Mouse (Mus musculus) CH12.LX (cell line): ENCODE measurements around the gene Rab10. TPM values are rescaled to one million over a fixed set of nuclear protein-coding genes. Genes with fewer than 3 reads are reported as not detected.

Experiments used
- DNase-seq: peaks from one replicate; pipeline ENCODE4 v3.0.0-alpha.2; 2013; ENCODE audit errors: extremely low read depth
- H3K27ac ChIP-seq: 2 replicates; pipeline ENCODE4 v1.5.1; 2012; ENCODE audit warnings: low read depth, mild to moderate bottlenecking, control low read depth, moderate library complexity; ENCODE audit not compliant: insufficient read depth
- H3K27me3 ChIP-seq: replicated peaks from 2 replicates; pipeline ENCODE3; 2012; ENCODE audit warnings: inconsistent platforms
- H3K36me3 ChIP-seq, 2 experiments: replicated peaks in 1 of 2; 2 replicates each; pipeline versions ENCODE3 to v1.6.1; 2012; ENCODE audit warnings: inconsistent platforms in 1 of 2, low read length in 1 of 2, mild to moderate bottlenecking in 1 of 2, mixed read lengths in 1 of 2, moderate library complexity in 1 of 2; ENCODE audit not compliant: control insufficient read depth in 1 of 2, insufficient read depth in 1 of 2
- H3K4me1 ChIP-seq, 2 experiments: 2 replicates each; pipeline ENCODE4 v1.6.1; 2012; ENCODE audit warnings: inconsistent platforms in 1 of 2, moderate library complexity in 1 of 2; ENCODE audit not compliant: insufficient read depth in 2 of 2, control insufficient read depth in 1 of 2
- H3K4me2 ChIP-seq: 2 replicates; pipeline ENCODE4 v1.6.1; 2012; ENCODE audit warnings: low read depth, mild to moderate bottlenecking, control low read depth; ENCODE audit not compliant: poor library complexity, insufficient read depth, severe bottlenecking
- H3K4me3 ChIP-seq, 3 experiments: fragments of 150-350 bp in 1 of 3; sonication (generic) in 1 of 3; replicated peaks in 1 of 3; 2 replicates each; pipeline versions ENCODE3 to v1.5.1; 2011 to 2012; ENCODE audit warnings: low read depth in 2 of 3, low read length in 2 of 3, mild to moderate bottlenecking in 2 of 3, moderate library complexity in 2 of 3, control low read depth in 1 of 3, improper control_type of control experiment in 1 of 3, inconsistent platforms in 1 of 3, mixed read lengths in 1 of 3; ENCODE audit not compliant: poor library complexity in 1 of 3
- H3K79me2 ChIP-seq: replicated peaks from 2 replicates; pipeline ENCODE4 v1.6.1; 2012; ENCODE audit warnings: mild to moderate bottlenecking, moderate library complexity; ENCODE audit not compliant: control insufficient read depth, poor library complexity, insufficient read depth, severe bottlenecking; ENCODE audit errors: extremely low read depth
- H3K9ac ChIP-seq: 2 replicates; pipeline ENCODE4 v1.6.1; 2012; ENCODE audit warnings: low read depth, mild to moderate bottlenecking, control low read depth, moderate library complexity; ENCODE audit not compliant: insufficient read depth
- H3K9me3 ChIP-seq: replicated peaks from 2 replicates; pipeline ENCODE3; 2012; ENCODE audit warnings: low read length, inconsistent platforms, mixed read lengths
- BHLHE40 ChIP-seq: IDR thresholded peaks from 2 replicates; pipeline ENCODE4 v1.6.1; 2011; ENCODE audit warnings: mild to moderate bottlenecking, low read depth, low read length, improper control_type of control experiment
- CHD2 ChIP-seq: IDR thresholded peaks from 2 replicates; pipeline ENCODE4 v1.6.1; 2011; ENCODE audit warnings: low read length, improper control_type of control experiment
- CTCF ChIP-seq, 2 experiments: IDR thresholded peaks in 1 of 2; conservative IDR thresholded peaks in 1 of 2; 2 replicates each; pipeline ENCODE4 v1.5.1; 2011 to 2012; ENCODE audit warnings: low read depth in 2 of 2, low read length in 2 of 2, improper control_type of control experiment in 1 of 2, inconsistent platforms in 1 of 2, mild to moderate bottlenecking in 1 of 2, moderate library complexity in 1 of 2
- ELF1 ChIP-seq: IDR thresholded peaks from 2 replicates; pipeline ENCODE4 v1.6.1; 2014; ENCODE audit warnings: low read depth, mild to moderate bottlenecking, inconsistent platforms, low read length, improper control_type of control experiment
- EP300 ChIP-seq: IDR thresholded peaks from 2 replicates; pipeline ENCODE4 v1.6.1; 2011; ENCODE audit warnings: low read length, improper control_type of control experiment
- ETS1 ChIP-seq: conservative IDR thresholded peaks from 2 replicates; pipeline ENCODE4 v1.6.1; 2012; ENCODE audit warnings: low read depth, mild to moderate bottlenecking, inconsistent platforms, low read length, improper control_type of control experiment, moderate library complexity
- HCFC1 ChIP-seq: IDR thresholded peaks from 2 replicates; pipeline ENCODE4 v1.6.1; 2012; ENCODE audit warnings: low read depth, mild to moderate bottlenecking, inconsistent platforms, low read length, improper control_type of control experiment
- IRF4 ChIP-seq: IDR thresholded peaks from 2 replicates; pipeline ENCODE4 v1.6.1; 2014; ENCODE audit warnings: low read depth, mild to moderate bottlenecking, inconsistent platforms, low read length, improper control_type of control experiment
- JUN ChIP-seq: IDR thresholded peaks from 2 replicates; pipeline ENCODE4 v1.6.1; 2011; ENCODE audit warnings: low read depth, mild to moderate bottlenecking, low read length, improper control_type of control experiment, moderate library complexity; ENCODE audit not compliant: insufficient read depth
- JUND ChIP-seq: conservative IDR thresholded peaks from 2 replicates; pipeline ENCODE4 v1.6.1; 2011; ENCODE audit warnings: low read depth, low read length, improper control_type of control experiment
- MAX ChIP-seq: IDR thresholded peaks from 2 replicates; pipeline ENCODE4 v1.6.1; 2011; ENCODE audit warnings: low read length, improper control_type of control experiment
- MAZ ChIP-seq: IDR thresholded peaks from 2 replicates; pipeline ENCODE4 v1.6.1; 2012; ENCODE audit warnings: low read depth, mild to moderate bottlenecking, inconsistent platforms, low read length, improper control_type of control experiment, moderate library complexity
- MXI1 ChIP-seq: IDR thresholded peaks from 2 replicates; pipeline ENCODE4 v1.6.1; 2011; ENCODE audit warnings: mild to moderate bottlenecking, low read depth, low read length, improper control_type of control experiment
- NELFE ChIP-seq: IDR thresholded peaks from 2 replicates; pipeline ENCODE4 v1.6.1; 2011; ENCODE audit warnings: low read depth, low read length, improper control_type of control experiment
- NRF1 ChIP-seq: IDR thresholded peaks from 2 replicates; pipeline ENCODE4 v1.6.1; 2014; ENCODE audit warnings: low read depth, mild to moderate bottlenecking, inconsistent platforms, low read length, improper control_type of control experiment, moderate library complexity
- PAX5 ChIP-seq: IDR thresholded peaks from 2 replicates; pipeline ENCODE4 v1.6.1; 2012; ENCODE audit warnings: low read length, inconsistent platforms, mixed read lengths
- RCOR1 ChIP-seq: conservative IDR thresholded peaks from 2 replicates; pipeline ENCODE4 v1.6.1; 2012; ENCODE audit warnings: low read depth, mild to moderate bottlenecking, inconsistent platforms, low read length, improper control_type of control experiment
- TBP ChIP-seq: conservative IDR thresholded peaks from 2 replicates; pipeline ENCODE4 v1.6.1; 2011; ENCODE audit warnings: low read depth, low read length, improper control_type of control experiment
- UBTF ChIP-seq: IDR thresholded peaks from 2 replicates; pipeline ENCODE4 v1.6.1; 2012; ENCODE audit warnings: low read depth, mild to moderate bottlenecking, inconsistent platforms, low read length, improper control_type of control experiment, moderate library complexity
- USF1 ChIP-seq: IDR thresholded peaks from 2 replicates; pipeline ENCODE4 v1.6.1; 2014; ENCODE audit warnings: low read depth, mild to moderate bottlenecking, inconsistent platforms, low read length, improper control_type of control experiment
- ZC3H11A ChIP-seq: IDR thresholded peaks from 2 replicates; pipeline ENCODE4 v1.6.1; 2012; ENCODE audit warnings: low read depth, mild to moderate bottlenecking, inconsistent platforms, low read length, improper control_type of control experiment
- ZKSCAN1 ChIP-seq: IDR thresholded peaks from 2 replicates; pipeline ENCODE4 v1.6.1; 2012; ENCODE audit warnings: low read depth, inconsistent platforms, low read length, improper control_type of control experiment, borderline replicate concordance
- ZMIZ1 ChIP-seq: IDR thresholded peaks from 2 replicates; pipeline ENCODE4 v1.6.1; 2012; ENCODE audit warnings: low read depth, mild to moderate bottlenecking, inconsistent platforms, low read length, improper control_type of control experiment
- ZNF384 ChIP-seq: IDR thresholded peaks from 2 replicates; pipeline ENCODE4 v1.6.1; 2012; ENCODE audit warnings: low read depth, low read length, improper control_type of control experiment, inconsistent platforms
- dilution Hi-C: fragments of 300-500 bp; cut with MboI; formaldehyde crosslinking; loops from 2 replicates; pipeline ENCODE4 v1.14.3; 2020; ENCODE audit warnings: low sequenced_read_pairs; ENCODE audit not compliant: extremely low pct_unique_long_range_greater_than_20kb, extremely low pct_ligation_motif_present
- in situ Hi-C: fragments of 300-500 bp; cut with MboI; formaldehyde crosslinking; loops from 3 replicates; pipeline ENCODE4 v1.14.3; 2019; ENCODE audit warnings: low sequenced_read_pairs, low pct_ligation_motif_present, low pct_unique_long_range_greater_than_20kb, mixed read lengths
- polyA plus RNA-seq: library from polyadenylated mRNA; unstranded; fragments of >175 nt; gene quantifications from 2 replicates; pipeline ENCODE4 v1.2.1, GENCODE M21; 2012; ENCODE audit warnings: low read depth; ENCODE audit not compliant: insufficient read length
- total RNA-seq, 2 experiments: library from RNA; depleted of rRNA; stranded (reverse); fragments of 300-350 nt in 1 of 2; fragments of >200 nt in 1 of 2; gene quantifications; 2 replicates each; pipeline ENCODE4 v1.2.3; 2012 to 2014

Rab10 gene
- total and polyA plus RNA-seq, 3 experiments = 60.1 to 111 (median 91.8) TPM

- no peak for DNase-seq
- H3K27me3 ChIP-seq = no peaks in the 10 kb centered on the region
- peaks cover 12 to 54% of the 10 kb centered on the region in 2 experiments for H3K4me1 ChIP-seq
- peak overlapping the region; percentile 21; the same call in 1 of the 2 replicates for H3K27ac ChIP-seq
- peaks cover 2% of the 10 kb centered on the region for H3K9me3 ChIP-seq
- TF ChIP-seq PAX5 (no peak), ZMIZ1 (no peak)
- in situ Hi-C loops = no loop called here
- peak overlapping the region; percentile 54 for H3K4me2 ChIP-seq
- dilution Hi-C loops = no loop called here
- H3K79me2 ChIP-seq = peaks cover 79% of the 10 kb centered on the region
- H3K9ac ChIP-seq = 0 out of 2 replicates have a peak overlapping the region, but pooled peaks have one; percentile 3
- H3K4me3 ChIP-seq = no peak overlapping the region
- peaks cover 3 to 20% of the 10 kb centered on the region in 2 experiments for H3K36me3 ChIP-seq
Observed at GRCm38 (mm10) chr12:3284463-3284862, 25.3 kb downstream of the Rab10 start.

DNA sequence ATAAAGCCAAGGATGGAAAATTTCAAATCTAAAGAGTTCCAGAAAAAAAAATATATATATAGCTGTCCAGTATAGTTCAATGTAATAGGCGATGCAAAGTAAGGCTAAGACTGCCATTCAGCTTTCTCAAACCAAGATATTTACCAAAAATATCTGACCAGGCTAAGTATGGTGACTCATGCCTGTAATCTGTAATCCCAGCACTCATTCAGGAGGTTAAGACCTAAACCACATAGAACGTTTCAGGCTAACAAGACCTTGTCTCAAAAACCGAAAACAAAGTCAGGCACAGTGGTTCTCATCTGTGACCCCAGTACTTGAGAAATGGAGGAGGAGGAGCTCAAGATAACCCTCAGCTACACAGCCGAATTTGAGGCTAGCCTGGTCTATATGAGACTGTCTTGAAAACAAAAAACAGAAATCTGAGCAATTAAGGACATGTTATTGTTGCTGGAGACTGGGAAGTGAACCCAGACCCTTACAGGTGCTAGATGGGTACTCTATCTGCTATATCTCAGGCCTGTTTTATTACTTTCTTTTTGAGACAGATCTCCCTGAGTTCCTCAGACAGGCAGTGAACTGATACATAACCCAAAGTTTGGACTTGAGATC, 25.8 kb downstream of the Rab10 start:
- TF ChIP-seq NELFE = no peak
- 0 out of 2 replicates have a peak, but pooled peaks have one; percentile 19 for TF ChIP-seq ZNF384
- 0 out of 2 replicates have a peak, but pooled peaks have one; percentile 28 for TF ChIP-seq BHLHE40
- TF ChIP-seq TBP = 0 out of 2 replicates have a peak, but pooled peaks have one; percentile 11
- TF ChIP-seq NRF1 = no peak
- Histone ChIP-seq H3K36me3 (peaks cover 3 to 22% of the 10 kb centered on the region in 2 experiments), H3K79me2 (peaks cover 82% of the 10 kb centered on the region), H3K27ac (peak overlapping the region; percentile 70), H3K4me3 (no peak overlapping the region), H3K4me2 (peak overlapping the region; percentile 54), H3K4me1 (peaks cover 12 to 59% of the 10 kb centered on the region in 2 experiments), H3K27me3 (no peaks in the 10 kb centered on the region), H3K9me3 (peaks cover 2% of the 10 kb centered on the region), H3K9ac (0 out of 2 replicates have a peak overlapping the region, but pooled peaks have one; percentile 33)
- DNase-seq = no peak
- in situ Hi-C loops (no loop called here), dilution Hi-C loops (no loop called here)

- dilution Hi-C loops (no loop called here), in situ Hi-C loops (no loop called here)
- peaks cover 3 to 16% of the 10 kb centered on the region in 2 experiments for H3K36me3 ChIP-seq
- H3K9ac ChIP-seq = 0 out of 2 replicates have a peak overlapping the region, but pooled peaks have one; percentile 39
- peak overlapping the region; percentile 61; the same call in 1 of the 2 replicates for H3K4me2 ChIP-seq
- peaks cover 12 to 62% of the 10 kb centered on the region in 2 experiments for H3K4me1 ChIP-seq
- peak overlapping the region; percentile 75 for H3K27ac ChIP-seq
- no peaks in the 10 kb centered on the region for H3K27me3 ChIP-seq
- H3K4me3 ChIP-seq = no peak overlapping the region
- peaks cover under 1% of the 10 kb centered on the region for H3K9me3 ChIP-seq
- peak; percentile 60 for DNase-seq
- H3K79me2 ChIP-seq = peaks cover 81% of the 10 kb centered on the region
- no peak for TF ChIP-seq CHD2
- no peak for TF ChIP-seq USF1
- no peak for TF ChIP-seq PAX5
- no peak for TF ChIP-seq ELF1
- no peak for TF ChIP-seq RCOR1
- no peak for TF ChIP-seq MAX
- TF ChIP-seq ETS1 = peak; percentile 47; the same call in 1 of the 2 replicates
- no peak for TF ChIP-seq UBTF
- no peak for TF ChIP-seq TBP
- peak; percentile 79 for TF ChIP-seq EP300
- TF ChIP-seq JUND = peak; percentile 80
- TF ChIP-seq ZC3H11A = no peak
- peak; percentile 92 for TF ChIP-seq IRF4
- no peak for TF ChIP-seq ZKSCAN1
- TF ChIP-seq JUN = peak; percentile 48; the same call in 1 of the 2 replicates
- TF ChIP-seq HCFC1 = no peak
- no peak for TF ChIP-seq CTCF (conservative IDR thresholded peaks at IDR 0.05 in 1 of 2, IDR thresholded peaks at IDR 0.05 in 1 of 2; ENCODE audit: low read depth in 2 of 2, low read length in 2 of 2)
- TF ChIP-seq NRF1 = no peak
- no peak for TF ChIP-seq NELFE
- no peak; the same call in 1 of the 2 replicates for TF ChIP-seq MXI1
- TF ChIP-seq MAZ = no peak
Observed at GRCm38 (mm10) chr12:3282954-3283353, 26.8 kb downstream of the Rab10 start.
